Mouse (Mus musculus): ENCODE data around the gene Ccdc38. TPM values are rescaled to one million over a fixed set of nuclear protein-coding genes. Genes with fewer than 3 reads are reported as not detected.

Gene Ccdc38
- polyA plus RNA-seq, 1 experiment from 2014 or later = 0.17 TPM

DNA sequence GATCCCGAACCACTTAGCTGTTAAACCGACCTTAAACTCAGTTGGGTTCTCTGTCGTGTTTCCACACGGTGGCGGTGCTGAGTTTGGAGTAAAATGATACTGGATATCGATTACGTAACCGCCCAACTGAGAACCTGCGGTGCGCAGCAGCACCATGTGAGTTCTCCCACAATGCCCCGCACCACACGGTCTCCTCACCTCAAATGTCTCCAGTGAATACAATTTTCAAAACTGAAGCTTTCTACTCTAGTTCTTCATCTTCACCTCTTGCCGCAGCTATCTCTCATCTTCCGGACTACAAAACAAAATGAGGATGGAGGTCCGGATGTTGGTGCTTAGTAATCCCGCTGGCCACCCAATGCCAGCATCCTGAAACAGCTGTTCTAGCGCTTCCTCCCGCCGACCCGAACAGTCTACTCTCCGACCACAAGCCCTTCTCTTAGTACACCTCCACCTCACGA, 53.6 kb downstream of the Ccdc38 start:
- Histone ChIP-seq H3K27me3 (replicated peaks; ENCODE audit: control insufficient read depth, insufficient read depth, low read length) (no peaks in the 10 kb centered on the region), H3K4me2 (ENCODE audit: low read depth, low read length) (peak overlapping the region; percentile 86), H3K27ac (ENCODE audit: low read length) (no peak overlapping the region), H3K9ac (ENCODE audit: low read depth, low read length) (peak overlapping the region; percentile 65), H3K9me3 (ENCODE audit: control insufficient read depth, low read length) (no peaks in the 10 kb centered on the region), H3K36me3 (ENCODE audit: control insufficient read depth, insufficient read depth, low read length) (no peaks in the 10 kb centered on the region), H3K4me3 (ENCODE audit: low read length) (peak overlapping the region; percentile 49), H3K4me1 (ENCODE audit: control insufficient read depth, insufficient read depth, low read length) (peaks cover 3% of the 10 kb centered on the region; the same call in 1 of the 2 replicates)
- ATAC-seq = peak; percentile 42; the same call in 1 of the 2 replicates
- 1% methylated on average over 22 of the region's 22 CpGs for WGBS

GRCm38 (mm10) chr10:93595831-93596230, 55.4 kb downstream of the Ccdc38 start:
- no peaks in the 10 kb centered on the region for H3K9me3 ChIP-seq (ENCODE audit: control insufficient read depth, low read length)
- ATAC-seq = no peak
- WGBS = 65% methylated on average over 4 of the region's 4 CpGs
- no peaks in the 10 kb centered on the region for H3K27me3 ChIP-seq (replicated peaks; ENCODE audit: control insufficient read depth, insufficient read depth, low read length)
- H3K9ac ChIP-seq (ENCODE audit: low read depth, low read length) = no peak overlapping the region
- H3K4me3 ChIP-seq (ENCODE audit: low read length) = no peak overlapping the region
- no peak overlapping the region for H3K27ac ChIP-seq (ENCODE audit: low read length)
- no peaks in the 10 kb centered on the region for H3K36me3 ChIP-seq (ENCODE audit: control insufficient read depth, insufficient read depth, low read length)
- peaks cover 3% of the 10 kb centered on the region; the same call in 1 of the 2 replicates for H3K4me1 ChIP-seq (ENCODE audit: control insufficient read depth, insufficient read depth, low read length)
- H3K4me2 ChIP-seq (ENCODE audit: low read depth, low read length) = no peak overlapping the region

DNA sequence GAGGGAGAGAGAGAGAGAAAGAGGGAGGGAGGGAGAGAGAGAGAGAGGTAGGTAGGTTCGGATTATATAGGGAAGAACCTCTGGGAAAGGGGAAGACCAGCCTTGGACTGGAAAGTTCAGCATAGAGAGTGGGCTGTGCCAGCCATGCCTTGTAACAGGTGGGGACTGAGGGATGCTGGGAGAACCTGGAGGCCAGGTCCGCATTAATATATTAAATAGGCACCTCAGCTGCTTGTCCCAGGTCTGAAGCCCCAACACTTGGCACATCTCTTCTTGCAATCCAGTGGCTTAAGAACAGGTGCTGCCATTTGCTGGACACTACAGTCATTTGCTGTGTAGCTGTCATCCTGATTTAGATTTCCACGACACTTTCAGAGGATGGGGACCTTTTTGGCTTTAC, 56.2 kb downstream of the Ccdc38 start:
- Histone ChIP-seq H3K9ac (ENCODE audit: low read depth, low read length) (no peak overlapping the region), H3K27ac (ENCODE audit: low read length) (no peak overlapping the region), H3K36me3 (ENCODE audit: control insufficient read depth, insufficient read depth, low read length) (no peaks in the 10 kb centered on the region), H3K4me2 (ENCODE audit: low read depth, low read length) (no peak overlapping the region), H3K27me3 (replicated peaks; ENCODE audit: control insufficient read depth, insufficient read depth, low read length) (no peaks in the 10 kb centered on the region), H3K4me1 (ENCODE audit: control insufficient read depth, insufficient read depth, low read length) (peaks cover 3% of the 10 kb centered on the region; the same call in 1 of the 2 replicates), H3K9me3 (ENCODE audit: control insufficient read depth, low read length) (no peaks in the 10 kb centered on the region), H3K4me3 (ENCODE audit: low read length) (no peak overlapping the region)
- WGBS = 80% methylated on average over 3 of the region's 3 CpGs
- ATAC-seq = no peak

DNA sequence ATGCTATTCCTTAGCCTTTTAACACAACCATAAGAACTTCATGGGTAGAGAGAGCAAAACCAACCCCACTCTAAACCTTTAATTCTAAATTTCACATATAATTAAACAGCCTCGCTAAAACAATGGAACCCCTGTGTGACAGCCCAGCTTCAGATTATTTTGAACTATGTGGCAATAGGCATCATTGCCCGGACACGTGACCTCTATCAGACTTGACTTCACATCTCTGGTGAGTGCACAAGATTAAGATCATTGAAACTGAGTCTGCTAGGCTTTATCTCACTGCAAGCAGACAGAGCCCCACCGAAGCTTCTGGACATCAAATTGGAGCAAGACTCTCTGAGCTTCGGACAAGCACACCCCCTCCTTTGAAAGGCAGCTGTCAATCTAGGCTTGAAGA, 61.9 kb downstream of the Ccdc38 start:
- WGBS = 87% methylated on average over 5 of the region's 5 CpGs
- Histone ChIP-seq H3K9ac (ENCODE audit: low read depth, low read length) (no peak overlapping the region), H3K4me3 (ENCODE audit: low read length) (no peak overlapping the region), H3K4me1 (ENCODE audit: control insufficient read depth, insufficient read depth, low read length) (no peaks in the 10 kb centered on the region), H3K27ac (ENCODE audit: low read length) (no peak overlapping the region), H3K36me3 (ENCODE audit: control insufficient read depth, insufficient read depth, low read length) (no peaks in the 10 kb centered on the region), H3K4me2 (ENCODE audit: low read depth, low read length) (no peak overlapping the region), H3K9me3 (ENCODE audit: control insufficient read depth, low read length) (0 out of 2 replicates have a peak, but pooled peaks cover 2% of the 10 kb centered on the region), H3K27me3 (replicated peaks; ENCODE audit: control insufficient read depth, insufficient read depth, low read length) (no peaks in the 10 kb centered on the region)
- no peak for ATAC-seq

GRCm38 (mm10) chr10:93603256-93603655, 62.8 kb downstream of the Ccdc38 start:
- Histone ChIP-seq H3K4me3 (ENCODE audit: low read length) (no peak overlapping the region), H3K9ac (ENCODE audit: low read depth, low read length) (no peak overlapping the region), H3K9me3 (ENCODE audit: control insufficient read depth, low read length) (0 out of 2 replicates have a peak, but pooled peaks cover 2% of the 10 kb centered on the region), H3K27me3 (replicated peaks; ENCODE audit: control insufficient read depth, insufficient read depth, low read length) (no peaks in the 10 kb centered on the region), H3K36me3 (ENCODE audit: control insufficient read depth, insufficient read depth, low read length) (no peaks in the 10 kb centered on the region), H3K27ac (ENCODE audit: low read length) (no peak overlapping the region), H3K4me1 (ENCODE audit: control insufficient read depth, insufficient read depth, low read length) (no peaks in the 10 kb centered on the region), H3K4me2 (ENCODE audit: low read depth, low read length) (no peak overlapping the region)
- no peak for ATAC-seq
- WGBS = 92% methylated on average over 1 of the region's 1 CpGs

GRCm38 (mm10) chr10:93606326-93606725, 65.9 kb downstream of the Ccdc38 start:
- H3K9me3 ChIP-seq (ENCODE audit: control insufficient read depth, low read length) = peaks cover 7% of the 10 kb centered on the region; the same call in 1 of the 2 replicates
- ATAC-seq = no peak
- no peaks in the 10 kb centered on the region for H3K4me1 ChIP-seq (ENCODE audit: control insufficient read depth, insufficient read depth, low read length)
- H3K4me2 ChIP-seq (ENCODE audit: low read depth, low read length) = no peak overlapping the region
- H3K36me3 ChIP-seq (ENCODE audit: control insufficient read depth, insufficient read depth, low read length) = no peaks in the 10 kb centered on the region
- no peak overlapping the region for H3K27ac ChIP-seq (ENCODE audit: low read length)
- H3K9ac ChIP-seq (ENCODE audit: low read depth, low read length) = no peak overlapping the region
- no peak overlapping the region for H3K4me3 ChIP-seq (ENCODE audit: low read length)
- no peaks in the 10 kb centered on the region for H3K27me3 ChIP-seq (replicated peaks; ENCODE audit: control insufficient read depth, insufficient read depth, low read length)
- WGBS = 85% methylated on average over 9 of the region's 9 CpGs

- no peak overlapping the region for H3K27ac ChIP-seq (ENCODE audit: low read length)
Observed at GRCm38 (mm10) chr10:93608051-93608450, 67.6 kb downstream of the Ccdc38 start.

GRCm38 (mm10) chr10:93609236-93609635, 68.8 kb downstream of the Ccdc38 start:
- no peaks in the 10 kb centered on the region for H3K4me1 ChIP-seq (ENCODE audit: control insufficient read depth, insufficient read depth, low read length)
- no peaks in the 10 kb centered on the region for H3K27me3 ChIP-seq (replicated peaks; ENCODE audit: control insufficient read depth, insufficient read depth, low read length)
- 93% methylated on average over 7 of the region's 7 CpGs for WGBS
- no peak for ATAC-seq
- H3K36me3 ChIP-seq (ENCODE audit: control insufficient read depth, insufficient read depth, low read length) = no peaks in the 10 kb centered on the region
- no peak overlapping the region for H3K9ac ChIP-seq (ENCODE audit: low read depth, low read length)
- peaks cover 5% of the 10 kb centered on the region; the same call in 1 of the 2 replicates for H3K9me3 ChIP-seq (ENCODE audit: control insufficient read depth, low read length)
- no peak overlapping the region for H3K4me2 ChIP-seq (ENCODE audit: low read depth, low read length)
- H3K27ac ChIP-seq (ENCODE audit: low read length) = no peak overlapping the region
- no peak overlapping the region for H3K4me3 ChIP-seq (ENCODE audit: low read length)

More at GRCm38 (mm10) chr10:93608051-93608450, 67.6 kb downstream of the Ccdc38 start:
- H3K36me3 ChIP-seq (ENCODE audit: control insufficient read depth, insufficient read depth, low read length) = no peaks in the 10 kb centered on the region
- H3K4me2 ChIP-seq (ENCODE audit: low read depth, low read length) = no peak overlapping the region
- H3K9me3 ChIP-seq (ENCODE audit: control insufficient read depth, low read length) = peaks cover 7% of the 10 kb centered on the region; the same call in 1 of the 2 replicates
- H3K4me1 ChIP-seq (ENCODE audit: control insufficient read depth, insufficient read depth, low read length) = no peaks in the 10 kb centered on the region
- WGBS = 51% methylated on average over 9 of the region's 9 CpGs
- no peak overlapping the region for H3K4me3 ChIP-seq (ENCODE audit: low read length)
- H3K9ac ChIP-seq (ENCODE audit: low read depth, low read length) = no peak overlapping the region
- no peaks in the 10 kb centered on the region for H3K27me3 ChIP-seq (replicated peaks; ENCODE audit: control insufficient read depth, insufficient read depth, low read length)
- ATAC-seq = no peak

DNA sequence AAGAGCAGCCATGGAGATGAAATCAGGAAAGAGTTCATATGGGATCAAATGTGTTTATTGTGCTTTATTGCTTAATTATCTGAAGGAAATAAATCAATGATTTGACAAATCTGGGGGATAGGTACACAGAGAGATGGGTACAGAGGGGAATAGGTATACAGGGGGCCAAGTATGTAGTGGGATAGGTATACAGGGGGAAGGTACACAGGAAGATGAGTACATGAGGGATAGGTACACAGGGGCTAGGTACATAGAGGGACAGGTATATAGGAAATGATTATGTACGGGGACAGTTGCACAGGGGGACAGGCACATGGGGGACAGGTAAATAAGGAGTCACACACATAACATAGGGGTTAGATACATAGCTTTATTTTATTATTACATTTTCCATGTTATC, 70.5 kb downstream of the Ccdc38 start:
- ATAC-seq = no peak
- 94% methylated on average over 1 of the region's 1 CpGs for WGBS
- no peak overlapping the region for H3K9ac ChIP-seq (ENCODE audit: low read depth, low read length)

More for the DNA sequence above, 70.5 kb downstream of the Ccdc38 start:
- peaks cover 5% of the 10 kb centered on the region; the same call in 1 of the 2 replicates for H3K9me3 ChIP-seq (ENCODE audit: control insufficient read depth, low read length)
- H3K27ac ChIP-seq (ENCODE audit: low read length) = no peak overlapping the region
- H3K27me3 ChIP-seq (replicated peaks; ENCODE audit: control insufficient read depth, insufficient read depth, low read length) = no peaks in the 10 kb centered on the region
- H3K4me3 ChIP-seq (ENCODE audit: low read length) = no peak overlapping the region
- H3K36me3 ChIP-seq (ENCODE audit: control insufficient read depth, insufficient read depth, low read length) = no peaks in the 10 kb centered on the region
- no peak overlapping the region for H3K4me2 ChIP-seq (ENCODE audit: low read depth, low read length)
- no peaks in the 10 kb centered on the region for H3K4me1 ChIP-seq (ENCODE audit: control insufficient read depth, insufficient read depth, low read length)

Data from intestine, embryonic 16.5 days (tissue).